Mouse (Mus musculus) forebrain, embryonic 16.5 days (tissue): ENCODE data around the gene Nup107. TPM values are rescaled to one million over a fixed set of nuclear protein-coding genes. Genes with fewer than 3 reads are reported as not detected.
"Not testable (repeated sequence)": the region's sequence is repeated elsewhere in the genome, so short reads cannot be mapped to it uniquely, and the experiment has no call there.

Experiments used
- ATAC-seq: fragments of 200-750 bp; cut with Nextera tagmentation; 2 replicates; pipeline ENCODE4 v1.8.0; 2017; ENCODE audit warnings: mild to moderate bottlenecking, moderate library complexity
- H3K27ac ChIP-seq: fragments of 300-500 bp; sonication (generic); 2 replicates; pipeline ENCODE4 v1.5.1; 2014; ENCODE audit warnings: low read length, control low read depth
- H3K27me3 ChIP-seq: fragments of 300-500 bp; sonication (generic); replicated peaks from 2 replicates; pipeline ENCODE4 v1.6.1; 2014; ENCODE audit warnings: low read length; ENCODE audit not compliant: control insufficient read depth, insufficient read depth
- H3K36me3 ChIP-seq: fragments of 300-500 bp; sonication (generic); 2 replicates; pipeline ENCODE4 v1.6.1; 2014; ENCODE audit not compliant: control insufficient read depth, insufficient read depth
- H3K4me1 ChIP-seq: fragments of 300-500 bp; sonication (generic); replicated peaks from 2 replicates; pipeline ENCODE4 v1.6.1; 2014; ENCODE audit warnings: low read length; ENCODE audit not compliant: control insufficient read depth, insufficient read depth
- H3K4me2 ChIP-seq: fragments of 300-500 bp; sonication (generic); 2 replicates; pipeline ENCODE4 v1.6.1; 2014; ENCODE audit warnings: mild to moderate bottlenecking, low read length, control low read depth
- H3K4me3 ChIP-seq: fragments of 300-500 bp; sonication (generic); replicated peaks from 2 replicates; pipeline ENCODE4 v1.5.1; 2014; ENCODE audit warnings: mild to moderate bottlenecking, low read length, control low read depth
- H3K9ac ChIP-seq: fragments of 300-500 bp; sonication (generic); replicated peaks from 2 replicates; pipeline ENCODE4 v1.6.1; 2014; ENCODE audit warnings: low read depth, low read length, control low read depth
- H3K9me3 ChIP-seq: fragments of 300-500 bp; sonication (generic); 2 replicates; pipeline ENCODE4 v1.6.1; 2016; ENCODE audit warnings: low read length; ENCODE audit not compliant: control insufficient read depth
- WGBS: fragments of 180-500 bp; shearing (Covaris S2); extraction: QIAGEN DNeasy Blood & Tissue Kit; methylation state at CpG from one replicate; pipeline ENCODE4 v1.1.7; 2014; 5-methylcytosine and 5-hydroxymethylcytosine counted together
- polyA plus RNA-seq: library from polyadenylated mRNA; unstranded; fragments of >200 nt; fragmentation: Nextera tagmentation; extraction: Ambion mirVana; gene quantifications from 2 replicates; pipeline ENCODE4 v1.2.1, GENCODE M21; 2015

Nup107 gene
- polyA plus RNA-seq, 1 experiment from 2014 or later, result 57.9 TPM

- Histone ChIP-seq H3K27ac (no peak overlapping the region), H3K27me3 (no peaks in the 10 kb centered on the region), H3K36me3 (peaks cover 19% of the 10 kb centered on the region), H3K9me3 (no peaks in the 10 kb centered on the region), H3K4me1 (no peaks in the 10 kb centered on the region), H3K4me3 (no peak overlapping the region), H3K9ac (no peak overlapping the region), H3K4me2 (no peak overlapping the region)
- ATAC-seq, result no peak
- WGBS, result 98% methylated on average over 5 of the region's 5 CpGs
These were observed 41.8 kb downstream of the Nup107 start for GRCm38 (mm10) chr10:117750529-117751281.

- no peak for ATAC-seq
- Histone ChIP-seq H3K9ac (no peak overlapping the region), H3K9me3 (no peaks in the 10 kb centered on the region), H3K4me2 (no peak overlapping the region), H3K27me3 (no peaks in the 10 kb centered on the region), H3K4me1 (peaks cover 6% of the 10 kb centered on the region), H3K27ac (no peak overlapping the region), H3K4me3 (no peak overlapping the region), H3K36me3 (peaks cover 19% of the 10 kb centered on the region)
- WGBS, result 94% methylated on average over 14 of the region's 14 CpGs
These were observed 42.6 kb downstream of the Nup107 start for GRCm38 (mm10) chr10:117749787-117750343.

- peaks cover 19% of the 10 kb centered on the region for H3K36me3 ChIP-seq
- no peaks in the 10 kb centered on the region for H3K27me3 ChIP-seq
- H3K9ac ChIP-seq, result no peak overlapping the region
- no peak overlapping the region for H3K4me2 ChIP-seq
- no peak for ATAC-seq
- no peaks in the 10 kb centered on the region for H3K9me3 ChIP-seq
- no peak overlapping the region for H3K27ac ChIP-seq
- WGBS, result 97% methylated on average over 10 of the region's 10 CpGs
- peaks cover 13% of the 10 kb centered on the region for H3K4me1 ChIP-seq
- no peak overlapping the region for H3K4me3 ChIP-seq
These were observed 43.3 kb downstream of the Nup107 start for GRCm38 (mm10) chr10:117749050-117749686.

GRCm38 (mm10) chr10:117748276-117749049 lies 44.0 kb downstream of the Nup107 start:
- Histone ChIP-seq H3K4me2 (no peak overlapping the region), H3K27ac (no peak overlapping the region), H3K9ac (no peak overlapping the region), H3K4me3 (no peak overlapping the region), H3K27me3 (no peaks in the 10 kb centered on the region), H3K4me1 (peaks cover 20% of the 10 kb centered on the region), H3K9me3 (no peaks in the 10 kb centered on the region), H3K36me3 (peaks cover 19% of the 10 kb centered on the region)
- 91% methylated on average over 10 of the region's 10 CpGs for WGBS
- ATAC-seq, result no peak

- Histone ChIP-seq H3K4me3 (no peak overlapping the region), H3K9ac (no peak overlapping the region), H3K27ac (no peak overlapping the region), H3K27me3 (no peaks in the 10 kb centered on the region), H3K9me3 (no peaks in the 10 kb centered on the region), H3K4me2 (no peak overlapping the region), H3K36me3 (peaks cover 19% of the 10 kb centered on the region), H3K4me1 (peaks cover 20% of the 10 kb centered on the region)
- WGBS, result 95% methylated on average over 7 of the region's 7 CpGs
- ATAC-seq, result no peak
These were observed 44.8 kb downstream of the Nup107 start for GRCm38 (mm10) chr10:117747711-117748110.

- Histone ChIP-seq H3K4me2 (peak within 1 kb of the TSS; percentile 79), H3K4me1 (peaks cover 20% of the 10 kb centered on the region), H3K9ac (peak within 1 kb of the TSS; percentile 78), H3K27ac (peak within 1 kb of the TSS; percentile 20; the same call in 1 of the 2 replicates), H3K4me3 (peak within 1 kb of the TSS; percentile 72), H3K27me3 (no peaks in the 10 kb centered on the region), H3K36me3 (peaks cover 16% of the 10 kb centered on the region), H3K9me3 (no peaks in the 10 kb centered on the region)
- 14% methylated on average over 45 of the region's 46 CpGs for WGBS
- ATAC-seq, result peak; percentile 99
These were observed 46.1 kb downstream of the Nup107 start, which contains the start of gene Slc35e3 for GRCm38 (mm10) chr10:117746297-117746883. Slc35e3 (minus strand) TSS chr10:117746365.

GRCm38 (mm10) chr10:117745570-117746296 lies 46.8 kb downstream of the Nup107 start:
- peak overlapping the region; percentile 78 for H3K9ac ChIP-seq
- 0% methylated on average over 19 of the region's 46 CpGs for WGBS
- peak overlapping the region; percentile 20; the same call in 1 of the 2 replicates for H3K27ac ChIP-seq
- peaks cover 20% of the 10 kb centered on the region for H3K4me1 ChIP-seq
- ATAC-seq, result peak; percentile 45
- H3K4me2 ChIP-seq, result peak overlapping the region; percentile 79
- peaks cover 11% of the 10 kb centered on the region for H3K36me3 ChIP-seq
- H3K4me3 ChIP-seq, result peak overlapping the region; percentile 72
- not testable (repeated sequence) for H3K27me3 ChIP-seq, H3K9me3 ChIP-seq

- Histone ChIP-seq H3K27me3 (no peaks in the 10 kb centered on the region), H3K27ac (no peak overlapping the region), H3K4me3 (no peak overlapping the region), H3K4me2 (no peak overlapping the region), H3K9ac (no peak overlapping the region), H3K9me3 (no peaks in the 10 kb centered on the region), H3K4me1 (peaks cover 20% of the 10 kb centered on the region), H3K36me3 (peaks cover 12% of the 10 kb centered on the region)
- 77% methylated on average over 4 of the region's 4 CpGs for WGBS
- ATAC-seq, result no peak
These were observed 48.6 kb downstream of the Nup107 start for GRCm38 (mm10) chr10:117743917-117744316.
